In the genomic region with DNA sequence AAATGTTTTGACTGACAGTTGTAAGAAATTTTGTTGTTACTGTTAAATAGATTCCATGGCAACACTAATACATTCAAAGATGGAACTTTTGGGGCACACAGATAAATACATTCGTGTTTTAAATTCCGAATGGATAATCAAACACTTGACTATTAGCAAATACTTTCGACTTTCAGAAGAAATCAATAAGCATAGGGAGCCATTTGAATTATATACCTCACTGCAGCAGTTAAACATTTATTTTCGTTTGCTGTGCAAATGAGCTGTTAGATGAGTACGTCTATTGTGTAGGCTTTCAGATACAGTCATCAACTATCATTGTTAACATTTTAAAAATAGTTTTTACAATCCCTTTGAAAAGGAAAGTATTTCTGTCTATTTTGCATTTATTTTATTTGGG, we compare ENCODE assay signal across 15 mouse cellular contexts.
DNase-seq lines count a peak whose midpoint lies in the region; ATAC-seq and TF ChIP-seq lines count a peak whose summit lies in the region.
"Had no signal": no experiment of that assay in that cellular context is flagged by ENCODE, and none has a peak within 500 bp of the region (broad histone marks: within the 10 kb centered on the region; RNA-seq: fewer than 3 reads in every experiment).

No protein-coding gene starts in this region.

- H3K27ac ChIP-seq in heart, adult 2 months = peak overlapping the region; percentile 11; the same call in 1 of the 2 replicates
- H3K27ac ChIP-seq in heart, embryonic 12.5 days (ENCODE audit: poor library complexity, severe bottlenecking) = no peak overlapping the region
- peak overlapping the region; percentile 95 for H3K27ac ChIP-seq in layer of hippocampus, adult 2 months
- peak overlapping the region; percentile 62; the same call in 1 of the 2 replicates for H3K27ac ChIP-seq in forebrain, postnatal 0 days (ENCODE audit: low read depth, low read length)

- WGBS in heart, adult 2 months = 48% methylated on average over 5 of the region's 5 CpGs
- 58% methylated on average over 5 of the region's 5 CpGs for WGBS in heart, embryonic 12.5 days
- 20% methylated on average over 5 of the region's 5 CpGs for WGBS in forebrain, postnatal 0 days

- intact Hi-C loops in heart, adult 2 months (cut with DNase I) = loop anchor here (5.0 kb wide), 1 partner anchor 64 kb away; no protein-coding TSS in a partner anchor

- H3K4me3 ChIP-seq in heart, adult 2 months = peak overlapping the region; percentile 59
- no peak overlapping the region for H3K4me3 ChIP-seq in heart, embryonic 12.5 days
- peak overlapping the region; percentile 57 for H3K4me3 ChIP-seq in layer of hippocampus, adult 2 months
- peak overlapping the region; percentile 33 for H3K4me3 ChIP-seq in forebrain, postnatal 0 days (ENCODE audit: low read depth, low read length)
- H3K4me3 ChIP-seq in myocyte = no peak overlapping the region

- TF ChIP-seq EP300 in heart, adult 2 months (IDR thresholded peaks at IDR 0.05; ENCODE audit: insufficient read depth, low read depth, low read length) = no peak

- H3ac ChIP-seq in myocyte (ENCODE audit: control insufficient read depth, insufficient read length) = no peak overlapping the region

- no peaks in the 10 kb centered on the region for H3K79me2 ChIP-seq in heart, adult 2 months (replicated peaks; ENCODE audit: control insufficient read depth, insufficient read depth, low read length)
- peaks cover 29% of the 10 kb centered on the region for H3K79me2 ChIP-seq in myocyte (ENCODE audit: control insufficient read depth, insufficient read depth)

- 0 out of 2 replicates have a peak, but pooled peaks cover 3% of the 10 kb centered on the region for H3K9me3 ChIP-seq in heart, embryonic 12.5 days (replicated peaks)
- no peaks in the 10 kb centered on the region for H3K9me3 ChIP-seq in forebrain, postnatal 0 days (ENCODE audit: low read length)
- H3K9me3 ChIP-seq: G1E had no signal

- H3K4me1 ChIP-seq in heart, adult 2 months (ENCODE audit: control insufficient read depth, insufficient read depth, low read length) = no peaks in the 10 kb centered on the region; the same call in 1 of the 2 replicates
- peaks cover 4% of the 10 kb centered on the region; the same call in 1 of the 2 replicates for H3K4me1 ChIP-seq in heart, embryonic 12.5 days (replicated peaks)
- no peaks in the 10 kb centered on the region for H3K4me1 ChIP-seq in forebrain, postnatal 0 days (ENCODE audit: insufficient read depth)

- DNase-seq in heart, adult 2 months = no peak
- no peak for DNase-seq in layer of hippocampus, adult 2 months (ENCODE audit: low spot score in 2 of 2)
- no peak for DNase-seq in layer of hippocampus, adult 9-10 months (ENCODE audit: low spot score)
- DNase-seq in forebrain, postnatal 0 days = peak; percentile 55
- no peak for DNase-seq in cerebellum, adult 9-11 months
- DNase-seq: B cell, adult 2 months; cerebellum, adult 18-20 months; embryo, embryonic 11 days; kidney, adult 8-10 months; thymus, postnatal 4 days had no signal

- TF ChIP-seq POLR2A in heart, adult 2 months (IDR thresholded peaks at IDR 0.05; ENCODE audit: insufficient read depth, low read depth, low read length) = no peak
- no peak for TF ChIP-seq POLR2A in myocyte (IDR thresholded peaks at IDR 0.05; ENCODE audit: insufficient read length, low read depth)

- no peaks in the 10 kb centered on the region for H3K27me3 ChIP-seq in heart, adult 2 months (ENCODE audit: control insufficient read depth, insufficient read depth, low read length)
- no peaks in the 10 kb centered on the region for H3K27me3 ChIP-seq in heart, embryonic 12.5 days (replicated peaks)
- H3K27me3 ChIP-seq in forebrain, postnatal 0 days (ENCODE audit: insufficient read depth, low read length) = no peaks in the 10 kb centered on the region
- H3K27me3 ChIP-seq in myocyte (ENCODE audit: control insufficient read depth, insufficient read depth, insufficient read length) = no peaks in the 10 kb centered on the region

- H3K4me2 ChIP-seq in heart, embryonic 12.5 days = no peak overlapping the region
- H3K4me2 ChIP-seq in forebrain, postnatal 0 days (ENCODE audit: low read depth) = peak overlapping the region; percentile 24
- H3K4me2 ChIP-seq in myocyte (ENCODE audit: low read depth) = peak overlapping the region; percentile 77

- ATAC-seq in heart, embryonic 12.5 days (ENCODE audit: insufficient number of reproducible peaks, low FRiP score) = no peak
- no peak for ATAC-seq in forebrain, postnatal 0 days
- ATAC-seq in erythroid progenitor cell, adult 5-6 weeks (replicated peaks; ENCODE audit: low FRiP score, poor library complexity, severe bottlenecking) = no peak
- ATAC-seq: lung, postnatal 0 days had no signal

- H3K9ac ChIP-seq in heart, adult 2 months (ENCODE audit: low read depth, low read length) = no peak overlapping the region
- H3K9ac ChIP-seq in heart, embryonic 12.5 days = no peak overlapping the region
- H3K9ac ChIP-seq in forebrain, postnatal 0 days = peak overlapping the region; percentile 40

- peaks cover 14% of the 10 kb centered on the region for H3K36me3 ChIP-seq in heart, adult 2 months (ENCODE audit: control insufficient read depth, insufficient read depth, low read length)
- peaks cover 12% of the 10 kb centered on the region for H3K36me3 ChIP-seq in heart, embryonic 12.5 days
- no peaks in the 10 kb centered on the region for H3K36me3 ChIP-seq in forebrain, postnatal 0 days (ENCODE audit: insufficient read depth)
- no peaks in the 10 kb centered on the region for H3K36me3 ChIP-seq in myocyte (ENCODE audit: control insufficient read depth, insufficient read depth)
- H3K36me3 ChIP-seq: G1E had no signal

- TF ChIP-seq CTCF in heart, adult 2 months (IDR thresholded peaks at IDR 0.05) = no peak
- no peak for TF ChIP-seq CTCF in layer of hippocampus, adult 2 months (conservative IDR thresholded peaks at IDR 0.05)
- TF ChIP-seq CTCF in forebrain, postnatal 0 days (IDR thresholded peaks at IDR 0.05; ENCODE audit: low read depth) = no peak

TF ChIP-seq in myocyte, 11 proteins besides CTCF, POLR2A, EP300 and RAD21:
- TF ChIP-seq REST (IDR thresholded peaks at IDR 0.05; ENCODE audit: insufficient read depth, insufficient read length) (no peak), MAX (IDR thresholded peaks at IDR 0.05; ENCODE audit: low read depth) (no peak), SRF (IDR thresholded peaks at IDR 0.05; ENCODE audit: control insufficient read depth, insufficient read length, low read depth) (no peak), TCF3 (IDR thresholded peaks at IDR 0.05; ENCODE audit: insufficient read length, low read depth) (no peak), CEBPB (IDR thresholded peaks at IDR 0.05; ENCODE audit: insufficient read depth, poor library complexity, severe bottlenecking) (no peak), TCF12 (IDR thresholded peaks at IDR 0.05; ENCODE audit: insufficient read depth, poor library complexity, severe bottlenecking) (no peak), POLR2AphosphoS2 (IDR thresholded peaks at IDR 0.05; ENCODE audit: insufficient read length, low read depth) (no peak), USF1 (IDR thresholded peaks at IDR 0.05; ENCODE audit: low read depth) (no peak)

Comparison
In these comparisons a context has a peak if more than half of its experiments do, and no peak if none do; other contexts are left out.
1. H3K4me3 ChIP-seq: peak in heart, adult 2 months (single experiment), layer of hippocampus, adult 2 months (single experiment) and forebrain, postnatal 0 days (single experiment); none in heart, embryonic 12.5 days (single experiment) and myocyte (single experiment).